Mouse (Mus musculus) kidney, adult 10 weeks (tissue): ENCODE data around the gene Dnttip2. TPM values are rescaled to one million over a fixed set of nuclear protein-coding genes. Genes with fewer than 3 reads are reported as not detected.

Experiments used
- polyA plus RNA-seq: library from polyadenylated mRNA; stranded (reverse); fragments of 350-450 nt; fragmentation: Illumina TruSeq; extraction: RNeasy Lipid Tissue Mini Kit (QIAGEN cat#74804); gene quantifications from one replicate; pipeline ENCODE4 v1.2.3, GENCODE M21; 2014; ENCODE audit warnings: low read depth, low replicate concordance

Gene Dnttip2
- polyA plus RNA-seq = 110 TPM

DNA sequence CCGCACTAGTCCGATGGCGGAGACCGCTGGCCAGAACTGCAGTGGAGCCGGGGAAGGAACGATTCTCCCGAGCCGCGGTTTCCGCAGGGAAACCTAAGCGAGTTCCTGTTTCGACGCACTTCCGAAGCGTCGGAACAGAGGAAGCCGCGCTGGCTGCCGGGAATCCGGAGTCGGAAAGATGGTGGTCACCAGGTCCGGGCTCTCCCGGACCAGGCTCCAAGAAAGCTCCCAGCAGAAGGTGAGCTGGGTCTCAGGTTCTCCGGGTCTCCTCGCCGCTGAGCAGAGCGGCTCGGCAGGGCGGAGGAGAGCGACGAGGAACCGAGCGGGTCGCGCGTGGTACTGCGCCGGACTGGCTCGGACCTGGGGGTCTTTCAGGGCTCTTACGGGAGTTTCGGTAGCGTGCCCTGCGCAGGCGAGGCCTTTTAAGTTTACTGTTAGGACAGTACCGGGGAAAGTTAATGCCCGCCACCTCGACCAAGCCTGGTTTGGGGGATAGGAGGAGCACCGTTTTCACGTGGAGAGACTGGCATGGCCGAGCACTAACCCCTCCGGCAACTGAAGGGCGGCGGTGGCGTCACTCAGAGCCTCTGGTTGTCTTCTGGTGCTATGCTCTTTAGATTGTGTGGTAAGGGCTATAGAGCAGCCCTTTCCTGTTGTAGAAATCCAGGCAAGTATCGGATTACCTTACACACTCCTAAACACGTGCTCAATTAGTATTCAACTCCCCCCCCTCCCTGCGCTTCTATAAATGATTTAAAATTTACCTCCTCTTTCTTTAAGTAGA is at the start of gene Dnttip2:
Dnttip2 (plus strand) TSS at position 148 of the 784 bp plus-strand sequence.

DNA sequence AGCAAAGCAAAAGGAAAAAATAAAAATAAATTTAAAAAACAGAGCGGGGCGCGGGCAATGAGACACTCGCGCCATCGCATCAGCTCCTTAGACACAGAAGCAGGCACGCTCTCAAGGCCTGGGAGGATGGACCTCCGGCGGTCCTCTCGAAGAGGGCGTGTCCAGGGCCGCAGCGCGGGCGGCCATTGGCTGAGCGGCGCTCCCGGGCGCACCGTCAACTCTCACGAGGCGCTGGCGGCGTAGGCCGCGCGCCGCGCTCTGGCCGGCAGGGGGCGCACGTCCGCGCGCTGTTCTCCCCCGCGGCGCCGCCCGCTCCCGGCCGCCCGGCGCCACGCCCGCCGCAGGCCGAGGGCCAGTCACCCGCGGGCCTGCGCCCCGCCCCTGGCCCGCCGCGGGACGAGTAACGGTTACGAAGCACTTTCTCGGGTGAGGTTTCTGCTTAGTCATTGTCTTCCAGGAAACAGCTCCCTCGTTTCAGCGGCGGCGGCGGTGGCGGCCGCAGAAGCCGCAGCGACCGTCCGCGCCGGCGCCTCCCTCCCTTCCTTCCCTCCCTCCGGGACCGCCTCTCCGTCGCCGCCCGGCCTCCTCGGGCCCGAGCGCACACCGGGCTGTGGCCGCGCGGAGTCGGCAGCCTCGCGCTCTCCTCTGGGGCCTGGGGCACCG is 28.8 kb upstream of the Dnttip2 start, which contains the start of gene Gclm:
Gclm (plus strand) TSS at position 343 of the 663 bp plus-strand sequence.

DNA sequence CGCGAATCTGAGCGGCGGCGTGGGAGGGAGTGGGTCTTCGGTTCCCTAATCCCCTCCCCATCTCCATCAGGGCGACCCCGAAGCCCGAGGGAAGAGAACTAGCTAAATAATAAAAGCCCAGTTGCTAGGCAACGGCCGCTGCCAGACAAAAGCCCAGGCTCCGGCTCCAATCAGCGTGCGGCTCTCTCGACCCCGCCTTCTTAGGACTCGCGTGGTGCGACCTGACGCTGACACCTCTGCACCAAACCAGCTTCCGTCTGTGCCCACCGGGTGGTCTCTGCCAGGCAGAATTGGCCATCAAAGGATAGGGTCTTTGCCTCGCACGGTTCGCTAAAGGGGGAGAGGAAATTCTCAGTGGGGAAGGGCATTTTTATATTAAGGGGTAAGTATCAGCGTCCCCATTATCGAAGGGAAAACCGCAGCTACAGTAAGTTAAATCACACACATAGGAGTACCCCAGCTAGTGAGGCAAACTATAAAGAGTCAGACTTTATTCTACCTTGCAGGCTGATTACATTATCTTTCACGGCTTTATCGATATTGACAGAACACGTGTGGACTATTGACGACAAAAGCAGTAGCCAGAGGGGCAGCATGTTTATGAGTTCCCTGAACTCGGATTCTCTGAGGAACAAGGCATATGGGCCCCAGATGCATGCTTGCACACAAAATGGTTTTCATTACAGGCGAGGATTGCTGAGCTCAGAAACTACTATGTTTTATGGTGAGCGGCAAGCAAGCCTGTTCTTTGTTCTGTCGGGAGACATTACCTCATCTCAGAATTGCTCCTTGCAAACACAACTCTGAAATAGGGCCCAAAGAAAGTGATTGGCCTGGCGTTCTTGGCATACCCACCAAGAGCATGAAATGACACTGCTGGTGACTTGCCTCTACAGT is 20.0 kb downstream of the Dnttip2 start, which contains the start of gene Bcar3:
Bcar3 (plus strand) TSS at position 183 of the 897 bp plus-strand sequence.

Other genes with a start within 250 kb of the Dnttip2 start
- 3.3 TPM for gene Abca4, start 229.9 kb upstream of the Dnttip2 start, polyA plus RNA-seq
- 700 TPM for gene Gclm, start 28.8 kb upstream of the Dnttip2 start, polyA plus RNA-seq
- 11.1 TPM for gene Bcar3, start 19.7 kb downstream of the Dnttip2 start, polyA plus RNA-seq